Mouse (Mus musculus): ENCODE measurements at regions not wholly inside any gene's neighbourhood (a gene's known extent, or its start where the extent isn't known, plus 50 kb on each side); places are given as distances from the start of the nearest gene placed in this dataset.
A peak's percentile ranks its signal among the peaks of the same experiment; 100 is the strongest.

- DNase-seq (ENCODE audit: low spot score in 2 of 2), result no peak
These were observed 557.1 kb downstream of the Vrk1 start for GRCm38 (mm10) chr12:106567116-106567515.

DNA sequence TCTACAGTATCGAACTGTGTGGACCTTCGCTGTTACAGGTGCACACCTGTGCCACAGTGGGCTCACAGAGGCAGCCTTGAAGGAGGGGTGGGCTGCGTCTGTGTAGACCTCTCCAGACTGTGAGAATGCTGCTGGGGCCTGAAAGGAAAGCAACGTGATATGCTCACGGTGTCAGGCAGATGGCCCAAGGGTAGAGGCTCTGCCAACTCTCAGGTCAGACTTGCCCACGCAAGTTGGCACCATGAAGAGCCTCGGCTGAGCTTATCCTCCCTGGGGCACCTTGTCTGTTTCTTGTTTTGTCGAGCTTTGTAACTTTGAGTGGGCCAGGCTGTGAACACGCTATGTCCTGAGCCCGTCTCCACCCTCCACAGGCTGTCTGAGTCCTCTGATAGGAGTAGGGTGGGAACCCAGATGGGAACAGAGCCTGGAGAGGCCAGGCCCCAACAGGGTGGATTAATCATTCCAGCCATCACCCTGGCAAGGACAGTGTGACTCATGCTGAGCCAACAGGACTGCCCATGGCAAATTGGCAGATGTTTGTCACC, 558.6 kb downstream of the Vrk1 start:
- DNase-seq (ENCODE audit: low spot score in 2 of 2), result no peak

DNA sequence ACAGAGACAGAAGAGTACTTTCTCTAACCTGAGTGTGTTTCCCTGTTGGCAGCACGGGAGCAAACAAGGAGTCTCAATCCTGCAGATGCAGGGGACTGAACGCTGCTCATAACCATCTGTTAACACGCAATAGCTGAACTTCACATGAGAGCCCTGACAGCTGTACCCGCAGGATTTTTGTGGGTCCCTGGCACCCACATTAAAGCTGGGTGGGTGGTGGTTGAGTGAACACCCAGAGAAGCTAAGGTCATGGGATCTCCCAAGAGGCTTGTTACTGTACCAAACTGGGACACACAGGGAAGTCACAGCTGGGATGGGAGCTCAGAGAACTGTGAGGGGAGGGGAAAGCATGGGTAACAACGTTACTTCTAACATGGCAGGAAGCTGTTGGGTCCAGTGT, 562.9 kb downstream of the Vrk1 start:
- DNase-seq (ENCODE audit: low spot score in 2 of 2), result no peak

DNA sequence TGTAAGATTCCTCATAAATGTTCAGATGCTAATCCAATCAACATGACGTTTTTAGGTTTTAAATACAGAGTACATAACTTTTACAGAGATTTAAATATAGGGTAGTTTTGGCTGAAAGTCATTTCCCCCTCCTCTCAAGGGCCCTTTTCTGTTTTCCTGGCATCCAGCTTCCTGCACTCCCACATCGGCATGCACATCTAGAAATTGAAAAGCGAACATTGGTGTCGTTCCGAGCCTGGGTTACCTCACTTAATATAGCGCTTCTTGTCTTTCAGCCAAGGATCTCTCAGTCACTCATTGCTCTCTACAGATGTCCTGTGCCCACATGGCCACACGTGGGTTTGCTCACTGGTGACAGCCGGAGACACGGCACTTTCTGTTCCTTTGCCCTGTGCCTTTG, 572.7 kb downstream of the Vrk1 start:
- no peak for DNase-seq (ENCODE audit: low spot score in 2 of 2)

DNA sequence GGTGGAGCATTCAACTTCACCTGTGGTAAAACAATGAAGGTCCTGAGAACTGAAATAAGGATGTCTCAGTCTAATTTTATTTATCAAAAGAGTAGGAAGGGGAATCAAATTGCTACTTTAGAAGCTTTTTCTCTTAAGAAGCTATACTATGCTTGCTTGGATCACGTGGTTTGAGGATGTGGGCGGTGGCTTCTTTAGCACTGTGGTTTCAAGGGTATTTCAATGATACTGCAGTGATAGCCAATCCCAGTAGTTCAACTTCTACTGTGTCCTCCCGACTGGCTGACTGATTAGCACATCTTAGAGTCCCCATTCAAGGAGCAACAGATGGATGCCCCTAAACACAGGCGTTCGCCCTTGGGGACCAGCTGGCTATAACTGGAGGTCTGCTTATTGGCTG, 575.6 kb downstream of the Vrk1 start:
- DNase-seq (ENCODE audit: low spot score in 2 of 2), result no peak

DNA sequence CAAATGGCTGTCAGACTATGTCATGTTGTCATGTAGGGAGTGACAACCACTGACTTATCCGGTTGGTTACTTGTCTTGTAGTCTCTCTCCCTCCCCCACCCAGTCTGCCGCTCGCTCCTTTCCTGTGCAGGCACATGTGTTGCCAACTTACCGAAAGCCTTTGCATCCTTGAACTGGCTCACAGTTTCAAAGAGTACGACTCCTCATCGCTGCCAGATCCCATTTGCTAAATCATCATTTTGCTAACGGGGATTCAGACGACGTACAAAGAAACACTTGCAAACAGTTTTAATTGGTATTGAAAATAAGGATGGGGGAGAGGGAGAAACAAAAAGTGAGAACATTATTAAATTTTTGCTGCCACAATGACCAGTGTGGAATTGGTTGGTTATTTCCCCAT, 582.7 kb downstream of the Vrk1 start:
- no peak for DNase-seq (ENCODE audit: low spot score in 2 of 2)

DNA sequence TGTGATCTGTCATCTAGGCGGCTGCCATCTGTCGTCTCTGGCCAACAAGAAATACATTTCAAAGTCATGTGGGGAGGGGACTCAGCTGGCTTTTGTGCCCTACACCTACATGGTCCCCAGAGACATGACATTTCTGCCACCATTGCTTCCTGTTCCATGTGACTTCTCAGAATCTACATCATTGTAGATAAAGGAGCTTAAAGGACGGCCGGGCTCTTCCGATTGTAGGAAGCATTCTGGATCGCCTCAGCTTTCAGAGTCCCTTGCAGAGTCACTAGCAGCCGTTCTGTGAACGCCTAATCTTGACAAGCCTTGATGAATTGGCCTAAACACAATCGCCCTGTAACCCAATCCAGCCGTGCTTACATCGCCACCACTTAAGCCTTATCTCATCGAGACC, 587.6 kb downstream of the Vrk1 start:
- DNase-seq (ENCODE audit: low spot score in 2 of 2), result no peak

DNA sequence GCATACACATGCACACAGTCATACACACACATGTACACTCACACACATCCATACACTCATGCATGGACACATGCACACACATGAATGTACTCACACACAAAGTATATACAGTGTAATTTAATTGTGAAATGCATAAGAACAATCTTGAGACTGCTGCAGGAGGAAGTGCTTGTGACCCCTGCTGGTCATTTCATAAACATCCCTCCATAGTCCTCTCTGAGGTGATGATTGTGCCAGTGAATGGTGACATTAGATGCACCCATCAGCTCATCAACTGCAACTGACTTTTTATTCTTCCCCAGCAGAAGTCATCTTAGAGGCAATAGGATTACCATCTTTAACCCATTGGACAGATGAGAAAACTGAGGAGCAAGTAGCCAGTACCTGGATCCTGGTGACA, 597.2 kb downstream of the Vrk1 start:
- no peak for DNase-seq (ENCODE audit: low spot score in 2 of 2)

DNA sequence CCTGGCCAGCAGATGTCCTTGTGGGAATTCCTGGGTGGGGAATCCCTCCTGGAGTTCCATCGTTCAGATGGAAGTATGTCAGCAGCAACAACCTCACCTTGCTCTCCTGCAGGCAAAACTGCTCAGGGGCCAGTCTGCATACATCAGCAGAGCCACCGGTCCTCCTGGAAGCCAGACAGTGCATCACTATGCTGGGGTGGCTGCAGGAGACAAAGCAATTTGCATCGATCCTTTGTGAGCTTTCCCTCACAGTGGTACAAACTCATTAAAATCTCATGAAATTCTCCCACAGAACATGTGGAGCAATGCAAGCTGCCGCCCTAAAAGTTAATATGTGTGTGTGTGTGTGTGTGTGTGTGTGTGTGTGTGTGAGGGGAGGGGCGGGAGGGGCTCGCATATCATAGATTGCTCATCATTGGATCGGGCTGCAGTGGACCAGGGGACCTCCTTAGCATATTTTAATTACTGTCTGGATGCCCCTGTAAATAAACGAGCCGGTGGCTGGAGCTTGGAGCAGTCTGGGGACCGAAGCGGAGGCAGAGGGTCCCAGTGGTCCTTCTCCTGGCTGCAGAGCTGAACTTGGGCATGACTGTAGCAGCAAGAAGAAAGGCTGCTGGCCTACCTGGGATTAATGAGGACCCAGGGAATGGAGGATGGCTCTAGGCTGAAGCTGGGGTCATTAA, 597.8 kb downstream of the Vrk1 start:
- DNase-seq (ENCODE audit: low spot score in 2 of 2), result no peak

DNA sequence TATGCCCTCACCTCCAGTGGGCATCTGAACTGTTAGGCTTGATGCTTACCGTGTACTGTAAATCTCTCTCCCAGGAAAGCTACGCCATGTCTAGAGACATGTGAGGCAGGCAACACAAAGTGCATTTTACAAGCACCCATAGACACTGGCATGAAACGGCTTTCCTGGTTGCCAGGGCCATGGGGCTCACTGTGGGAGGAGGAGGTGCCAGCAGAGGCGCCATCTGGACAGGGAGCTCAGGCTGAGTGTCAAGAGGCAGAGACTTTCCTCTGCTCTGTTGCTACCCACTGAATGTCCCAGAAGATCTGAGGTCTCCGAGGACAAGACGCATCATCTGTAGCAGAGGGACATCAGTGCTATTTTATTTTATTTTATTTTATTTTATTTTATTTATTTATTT, 608.7 kb downstream of the Vrk1 start:
- DNase-seq (ENCODE audit: low spot score in 2 of 2), result no peak

DNA sequence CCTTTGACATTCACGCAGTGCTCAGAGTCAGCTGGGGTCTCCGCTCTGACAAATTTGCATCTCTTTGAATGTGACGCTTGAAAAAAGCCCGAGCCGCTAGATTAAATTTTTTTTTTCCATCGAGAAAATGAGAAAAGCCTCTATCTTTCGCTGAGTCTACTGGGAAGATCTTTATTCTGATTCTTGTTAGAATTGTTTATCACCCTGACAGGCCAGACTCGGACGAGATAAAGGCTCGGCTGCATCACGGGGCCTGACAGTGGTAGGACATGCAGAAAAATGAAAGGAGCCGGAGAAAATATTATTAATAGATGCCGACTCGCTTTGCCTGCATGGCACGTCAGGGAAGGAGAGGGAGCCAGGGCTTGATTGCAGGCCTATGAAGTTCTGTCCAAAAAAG, 616.8 kb downstream of the Vrk1 start:
- no peak for DNase-seq (ENCODE audit: low spot score in 2 of 2)

- no peak for DNase-seq (ENCODE audit: low spot score in 2 of 2)
These were observed 622.5 kb downstream of the Vrk1 start for GRCm38 (mm10) chr12:106632566-106632965.

GRCm38 (mm10) chr12:106633096-106633495, 623.1 kb downstream of the Vrk1 start:
- peak in 1 of 2 experiments; percentile 15 for DNase-seq (ENCODE audit: low spot score in 2 of 2)

- DNase-seq (ENCODE audit: low spot score in 2 of 2), result no peak
These were observed 648.3 kb downstream of the Vrk1 start for GRCm38 (mm10) chr12:106658317-106658716.

DNA sequence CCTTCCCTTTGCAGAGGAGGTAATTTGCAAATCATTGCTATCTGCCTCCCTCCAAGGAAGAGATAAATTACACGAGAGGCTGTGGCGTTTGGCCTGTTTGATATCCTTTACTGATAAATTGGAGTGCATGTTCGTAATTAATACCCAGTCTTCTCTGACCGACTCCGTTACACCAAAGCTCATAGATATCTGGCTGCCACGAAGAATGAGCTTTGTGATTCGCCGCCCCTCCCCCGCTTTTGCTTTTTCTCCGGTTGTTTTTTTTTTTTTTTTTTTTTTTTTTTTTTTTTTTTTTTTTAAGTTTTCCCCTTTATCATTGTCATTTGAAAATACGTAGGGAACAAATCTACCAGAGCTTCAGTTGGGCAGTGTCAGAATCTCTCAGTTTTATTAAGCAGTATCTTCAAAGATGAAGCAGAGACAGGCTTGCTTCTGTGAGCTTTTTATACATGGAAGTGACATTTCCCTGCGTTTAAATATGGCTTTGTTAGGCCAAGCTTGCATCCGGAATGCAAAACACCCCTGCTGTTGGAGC, 663.3 kb downstream of the Vrk1 start:
- no peak for DNase-seq (ENCODE audit: low spot score in 2 of 2)

DNA sequence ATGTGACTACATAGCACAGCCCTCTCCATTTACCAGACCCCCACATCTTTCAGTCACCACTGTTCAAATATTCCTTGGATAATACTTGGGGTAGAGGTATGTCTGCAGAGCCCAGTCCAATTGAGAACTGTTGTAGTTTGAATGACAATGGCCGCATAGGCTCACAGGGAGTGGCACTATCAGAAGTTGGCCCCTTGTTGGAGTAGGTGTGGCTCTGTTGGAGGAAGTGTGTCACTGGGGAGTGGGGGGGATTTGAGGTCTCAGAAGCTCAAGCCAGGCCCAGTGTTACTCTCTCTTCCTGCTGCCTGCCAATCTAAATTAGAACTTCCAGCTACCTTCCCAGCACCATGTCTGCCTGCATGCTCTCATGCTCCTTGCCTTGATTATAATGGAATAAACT, 664.7 kb downstream of the Vrk1 start:
- DNase-seq (ENCODE audit: low spot score in 2 of 2), result no peak

- DNase-seq (ENCODE audit: low spot score in 2 of 2), result no peak
These were observed 666.1 kb downstream of the Vrk1 start for GRCm38 (mm10) chr12:106676136-106676535.

DNA sequence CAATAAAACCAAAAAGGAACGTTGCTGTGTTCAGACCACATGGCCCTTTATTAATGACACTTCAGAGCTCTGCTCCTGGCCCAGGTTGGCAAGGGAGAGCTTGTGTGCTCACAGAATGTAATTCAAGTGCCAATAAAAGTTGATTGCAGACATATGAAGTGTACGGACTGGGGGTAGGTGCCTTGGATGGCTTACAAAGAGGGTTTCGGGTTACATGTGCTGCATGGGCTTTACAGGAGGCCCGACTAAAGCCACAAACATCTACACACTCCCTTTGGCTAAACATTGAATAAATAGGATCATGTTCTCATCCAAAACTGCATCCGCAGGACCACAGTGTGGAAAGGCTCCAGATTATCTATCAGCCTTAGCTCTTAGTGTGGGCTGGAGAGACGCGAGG, 666.5 kb downstream of the Vrk1 start:
- DNase-seq (ENCODE audit: low spot score in 2 of 2), result no peak

- no peak for DNase-seq (ENCODE audit: low spot score in 2 of 2)
These were observed 676.0 kb downstream of the Vrk1 start for GRCm38 (mm10) chr12:106685986-106686385.

DNA sequence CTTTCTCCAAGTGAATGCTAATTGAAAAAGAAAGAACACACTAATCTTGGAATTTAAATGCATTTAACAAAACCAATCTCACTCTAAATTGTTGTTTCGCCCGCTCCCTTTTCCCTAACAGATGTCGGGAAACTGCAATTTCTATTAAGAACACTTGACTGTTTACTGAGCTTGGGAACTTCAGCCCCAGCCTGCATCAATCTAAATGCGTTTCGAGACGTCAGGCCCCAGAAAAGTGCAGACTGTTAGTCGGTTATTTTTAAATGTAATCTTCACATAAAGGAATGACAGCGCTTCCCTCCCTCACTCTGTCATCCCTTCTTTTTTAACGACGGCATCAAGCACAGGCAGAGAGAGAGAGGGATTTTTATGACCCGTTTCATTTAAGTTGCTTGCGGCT, 677.7 kb downstream of the Vrk1 start:
- no peak for DNase-seq (ENCODE audit: low spot score in 2 of 2)

- no peak for DNase-seq (ENCODE audit: low spot score in 2 of 2)
These were observed 678.2 kb downstream of the Vrk1 start for GRCm38 (mm10) chr12:106688156-106688740.

- DNase-seq (ENCODE audit: low spot score in 2 of 2), result no peak
These were observed 692.9 kb downstream of the Vrk1 start for GRCm38 (mm10) chr12:106702958-106703357.

Measured in adrenal gland, postnatal 4 days (tissue).